Mouse (Mus musculus): ENCODE results near the gene Olfr74. TPM values are rescaled to one million over a fixed set of nuclear protein-coding genes. Genes with fewer than 3 reads are reported as not detected.

Gene Olfr74
- not detected for polyA plus RNA-seq (2017; shearing (Covaris generic))

GRCm38 (mm10) chr2:87974563-87974962 lies at the start of gene Olfr74:
Gene Olfr74 (minus strand): TSS chr2:87974663.

GRCm38 (mm10) chr2:88022474-88022873 lies 48.0 kb upstream of the Olfr74 start, which contains the start of gene Olfr1161:
Gene Olfr1161 (plus strand): TSS chr2:88022774.

GRCm38 (mm10) chr2:88007515-88008318 lies 33.3 kb upstream of the Olfr74 start, which contains the start of gene Olfr1160:
Gene Olfr1160 (minus strand): TSS chr2:88008268.

GRCm38 (mm10) chr2:87989813-87990212 lies 15.3 kb upstream of the Olfr74 start, which contains the start of gene Olfr1158:
Gene Olfr1158 (plus strand): TSS chr2:87990113.

GRCm38 (mm10) chr2:87968199-87968598 lies 6.3 kb downstream of the Olfr74 start, which contains the start of gene Olfr1157:
Gene Olfr1157 (minus strand): TSS chr2:87968299.

GRCm38 (mm10) chr2:87953000-87953399 lies 21.5 kb downstream of the Olfr74 start, which contains the start of gene Olfr1156:
Gene Olfr1156 (minus strand): TSS chr2:87953100.

GRCm38 (mm10) chr2:87945037-87945436 lies 29.4 kb downstream of the Olfr74 start, which contains the start of gene Olfr1155:
Gene Olfr1155 (minus strand): TSS chr2:87945137.

Other genes starting within 250 kb of the Olfr74 start
- gene Olfr1138, start 234.7 kb downstream of the Olfr74 start, polyA plus RNA-seq (2017; shearing (Covaris generic)): under 1 TPM in 1 of 2 experiments, not detected in 1; 0.11 TPM
- under 1 TPM in 1 of 2 experiments, not detected in 1; 0.31 TPM for gene Olfr1140, start 230.9 kb downstream of the Olfr74 start, polyA plus RNA-seq (2017; shearing (Covaris generic))
- gene Olfr1141, start 220.7 kb downstream of the Olfr74 start, polyA plus RNA-seq (2017; shearing (Covaris generic)): not detected
- gene Olfr152, start 195.2 kb downstream of the Olfr74 start, polyA plus RNA-seq (2017; shearing (Covaris generic)): not detected
- not detected for gene Olfr1143, start 174.1 kb downstream of the Olfr74 start, polyA plus RNA-seq (2017; shearing (Covaris generic))
- gene Olfr1145, start 164.8 kb downstream of the Olfr74 start, polyA plus RNA-seq (2017; shearing (Covaris generic)): not detected
- gene Olfr1148, start 144.1 kb downstream of the Olfr74 start, polyA plus RNA-seq (2017; shearing (Covaris generic)): under 1 TPM; 0.27 to 0.42 TPM
- not detected for gene Olfr1150-ps1, start 130.7 kb downstream of the Olfr74 start, polyA plus RNA-seq (2017; shearing (Covaris generic))
- under 1 TPM in 1 of 2 experiments, not detected in 1; 0.45 TPM for gene Olfr1151, start 118.8 kb downstream of the Olfr74 start, polyA plus RNA-seq (2017; shearing (Covaris generic))
- gene Olfr1152, start 108.2 kb downstream of the Olfr74 start, polyA plus RNA-seq (2017; shearing (Covaris generic)): under 1 TPM in 1 of 2 experiments, not detected in 1; 0.06 TPM
- gene Olfr1153, start 79.7 kb downstream of the Olfr74 start, polyA plus RNA-seq (2017; shearing (Covaris generic)): under 1 TPM in 1 of 2 experiments, not detected in 1; 0.22 TPM
- under 1 TPM in 1 of 2 experiments, not detected in 1; 0.20 TPM for gene Olfr1154, start 69.5 kb downstream of the Olfr74 start, polyA plus RNA-seq (2017; shearing (Covaris generic))
- not detected for gene Olfr1155, start 29.5 kb downstream of the Olfr74 start, polyA plus RNA-seq (2017; shearing (Covaris generic))
- gene Olfr1156, start 21.6 kb downstream of the Olfr74 start, polyA plus RNA-seq (2017; shearing (Covaris generic)): under 1 TPM; 0.06 to 0.07 TPM
- under 1 TPM in 1 of 2 experiments, not detected in 1; 0.08 TPM for gene Olfr1157, start 6.4 kb downstream of the Olfr74 start, polyA plus RNA-seq (2017; shearing (Covaris generic))
- gene Olfr1158, start 15.4 kb upstream of the Olfr74 start, polyA plus RNA-seq (2017; shearing (Covaris generic)): not detected
- not detected for gene Olfr1160, start 33.6 kb upstream of the Olfr74 start, polyA plus RNA-seq (2017; shearing (Covaris generic))
- gene Olfr1161, start 48.1 kb upstream of the Olfr74 start, polyA plus RNA-seq (2017; shearing (Covaris generic)): under 1 TPM in 1 of 2 experiments, not detected in 1; 0.41 TPM
- gene Olfr73, start 63.0 kb upstream of the Olfr74 start, polyA plus RNA-seq (2017; shearing (Covaris generic)): under 1 TPM in 1 of 2 experiments, not detected in 1; 0.11 TPM
- not detected for gene Olfr1162, start 76.5 kb upstream of the Olfr74 start, polyA plus RNA-seq (2017; shearing (Covaris generic))
- not detected for gene Olfr1163, start 97.2 kb upstream of the Olfr74 start, polyA plus RNA-seq (2017; shearing (Covaris generic))
- gene Olfr1164, start 119.3 kb upstream of the Olfr74 start, polyA plus RNA-seq (2017; shearing (Covaris generic)): not detected
- not detected for gene Olfr1166, start 153.6 kb upstream of the Olfr74 start, polyA plus RNA-seq (2017; shearing (Covaris generic))
- not detected for gene Olfr1167, start 180.5 kb upstream of the Olfr74 start, polyA plus RNA-seq (2017; shearing (Covaris generic))
- gene Olfr1168, start 207.2 kb upstream of the Olfr74 start, polyA plus RNA-seq (2017; shearing (Covaris generic)): not detected

All from activated CD4-positive, CD25-positive, alpha-beta regulatory T cell (primary cell).